Mouse (Mus musculus) B cell, adult 2 months (primary cell): ENCODE data around the gene Spin2e.
"Not testable (repeated sequence)": the region's sequence is repeated elsewhere in the genome, so short reads cannot be mapped to it uniquely, and the experiment has no call there.

Experiments
- DNase-seq, 2 experiments: peaks; one replicate each; pipeline ENCODE4 v3.0.0; 2022

The Spin2e gene

DNA sequence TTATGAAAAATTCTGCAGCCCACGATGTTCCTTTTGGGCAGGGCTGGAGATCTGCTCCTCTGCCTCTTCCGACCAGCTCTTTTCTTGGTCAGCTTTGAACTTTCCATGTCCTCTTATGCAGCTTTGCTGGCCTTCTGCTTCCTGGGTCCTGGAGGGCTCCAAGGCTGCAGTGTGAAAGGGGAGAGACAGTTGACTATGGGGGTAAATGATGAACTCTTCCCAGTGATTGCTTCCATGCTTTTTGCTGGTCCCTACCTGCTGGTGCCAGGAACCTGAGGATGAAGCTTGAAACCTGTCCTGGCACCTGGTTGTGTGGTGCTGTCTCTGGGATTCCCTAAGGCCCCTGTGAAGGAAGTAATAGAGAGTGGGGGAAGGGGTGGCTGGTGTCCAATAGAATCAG is at the start of gene Spin2e:
Gene Spin2e, minus strand, starts transcription at position 101 of the 400 bp plus-strand sequence.
- DNase-seq, result not testable (repeated sequence)

DNA sequence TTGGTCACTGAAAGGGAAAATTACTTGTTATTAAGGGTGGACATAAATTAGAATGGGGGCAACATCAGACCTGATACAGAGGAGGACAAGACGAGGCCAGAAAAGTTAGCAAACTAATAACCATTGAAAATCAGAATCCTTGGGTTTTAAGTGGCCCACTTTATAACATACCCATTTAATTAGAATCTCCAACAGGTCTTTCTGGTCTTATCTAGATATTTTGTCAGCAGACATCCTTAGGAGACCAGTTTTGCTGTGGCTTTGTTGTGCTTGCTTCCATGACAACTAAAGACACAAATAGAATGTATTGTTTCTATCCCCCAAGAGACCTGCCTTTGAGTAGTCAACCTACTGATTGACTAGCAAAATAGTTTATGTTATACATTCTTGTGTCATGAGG is 44.5 kb downstream of the Spin2e start, which contains the start of gene Gm21883:
Gene Gm21883, minus strand, starts transcription at position 101 of the 400 bp plus-strand sequence.
- DNase-seq, result not testable (repeated sequence)
